8 mouse cellular contexts compared by ENCODE assay signal in genomic region chr7:19272173-19272764, GRCm38 (mm10). TPM values are rescaled to one million over a fixed set of nuclear protein-coding genes. Genes with fewer than 3 reads are reported as not detected.
DNase-seq lines count a peak whose midpoint lies in the region; ATAC-seq and TF ChIP-seq lines count a peak whose summit lies in the region.

No protein-coding gene starts in this region.

- H3K27me3 ChIP-seq in heart, embryonic 12.5 days (replicated peaks), result peaks cover 5% of the 10 kb centered on the region; the same call in 1 of the 2 replicates
- H3K27me3 ChIP-seq in kidney, embryonic 16.5 days (ENCODE audit: insufficient read depth, low read length), result no peaks in the 10 kb centered on the region; the same call in 1 of the 2 replicates
- no peaks in the 10 kb centered on the region for H3K27me3 ChIP-seq in small intestine, adult 2 months (ENCODE audit: control insufficient read depth, insufficient read depth, low read length)

- ATAC-seq in heart, embryonic 12.5 days (ENCODE audit: insufficient number of reproducible peaks, low FRiP score), result peak; percentile 73
- peak; percentile 67 for ATAC-seq in kidney, embryonic 16.5 days (ENCODE audit: low FRiP score, low TSS enrichment)

- WGBS in heart, embryonic 12.5 days, result under 1% methylated on average over 31 of the region's 36 CpGs
- WGBS in kidney, embryonic 16.5 days, result 2% methylated on average over 34 of the region's 36 CpGs
- WGBS in small intestine, adult 2 months, result 1% methylated on average over 36 of the region's 36 CpGs

- H3K27ac ChIP-seq in heart, embryonic 12.5 days (ENCODE audit: poor library complexity, severe bottlenecking), result peak overlapping the region; percentile 99
- H3K27ac ChIP-seq in kidney, embryonic 16.5 days (ENCODE audit: low read length), result peak overlapping the region; percentile 94
- peak overlapping the region; percentile 96 for H3K27ac ChIP-seq in small intestine, adult 2 months (ENCODE audit: insufficient read depth, low read depth, low read length)

- DNase-seq in CD4-positive helper T cell, adult 2 months (ENCODE audit: low read depth, low spot score), result peak; percentile 94
- DNase-seq in ZHBTc4 (ENCODE audit: low read depth, low spot score), result peak; percentile 94
- DNase-seq in embryo, embryonic 10 days (ENCODE audit: low spot score), result peak; percentile 87
- peak; percentile 82 to 86 for DNase-seq in lung, postnatal 4 days
- no peak for DNase-seq in layer of hippocampus, adult 9-11 months

- TF ChIP-seq POLR2A in small intestine, adult 2 months (IDR thresholded peaks at IDR 0.05; ENCODE audit: low read depth, low read length), result peak; percentile 55

- H3K4me1 ChIP-seq in heart, embryonic 12.5 days (replicated peaks), result peaks cover 27% of the 10 kb centered on the region
- H3K4me1 ChIP-seq in kidney, embryonic 16.5 days (ENCODE audit: insufficient read depth, low read length), result peaks cover 26% of the 10 kb centered on the region
- H3K4me1 ChIP-seq in small intestine, adult 2 months (ENCODE audit: control insufficient read depth, insufficient read depth, insufficient read length, low read length), result peaks cover 16% of the 10 kb centered on the region

- H3K4me2 ChIP-seq in heart, embryonic 12.5 days, result peak overlapping the region; percentile 99
- H3K4me2 ChIP-seq in kidney, embryonic 16.5 days (replicated peaks; ENCODE audit: low read depth, low read length), result peak overlapping the region; percentile 98

- peak overlapping the region; percentile 99 for H3K9ac ChIP-seq in heart, embryonic 12.5 days
- H3K9ac ChIP-seq in kidney, embryonic 16.5 days (replicated peaks; ENCODE audit: low read length), result peak overlapping the region; percentile 89

- peaks cover 5% of the 10 kb centered on the region; the same call in 1 of the 2 replicates for H3K9me3 ChIP-seq in heart, embryonic 12.5 days (replicated peaks)
- H3K9me3 ChIP-seq in kidney, embryonic 16.5 days (ENCODE audit: low read length), result no peaks in the 10 kb centered on the region; the same call in 1 of the 2 replicates

- TF ChIP-seq CTCF in small intestine, adult 2 months (IDR thresholded peaks at IDR 0.05; ENCODE audit: extremely low read depth, insufficient read length, insufficient replicate concordance, low read depth, low read length), result no peak

- peak overlapping the region; percentile 98 for H3K4me3 ChIP-seq in heart, embryonic 12.5 days
- H3K4me3 ChIP-seq in kidney, embryonic 16.5 days (ENCODE audit: low read length), result peak overlapping the region; percentile 86
- H3K4me3 ChIP-seq in small intestine, adult 2 months (ENCODE audit: low read depth, low read length), result peak overlapping the region; percentile 95

- H3K36me3 ChIP-seq in heart, embryonic 12.5 days, result peaks cover 11% of the 10 kb centered on the region
- H3K36me3 ChIP-seq in kidney, embryonic 16.5 days (ENCODE audit: insufficient read depth, low read length), result 0 out of 2 replicates have a peak, but pooled peaks cover 6% of the 10 kb centered on the region
- H3K36me3 ChIP-seq in small intestine, adult 2 months (ENCODE audit: control insufficient read depth, insufficient read depth, low read length), result peaks cover 10% of the 10 kb centered on the region

RNA-seq across cellular contexts. Expression of gene Vasp, which starts 0.7 kb away (rescaled TPM):
- polyA plus RNA-seq in heart, embryonic 12.5 days (2016; fragmentation: Nextera tagmentation; extraction: Ambion mirVana), result 93.7 and 99.0 TPM in 2 replicates
- 81.0 and 86.9 TPM in 2 replicates for polyA plus RNA-seq in kidney, embryonic 16.5 days (2015; fragmentation: Nextera tagmentation; extraction: Ambion mirVana)
- polyA plus RNA-seq in small intestine, adult 2 months (2012; rRNA removed), result 183 and 517 TPM in 2 replicates

RNA-seq across cellular contexts. Expression of gene Ppm1n, which starts 7.6 kb away (rescaled TPM):
- polyA plus RNA-seq in heart, embryonic 12.5 days (2016; fragmentation: Nextera tagmentation; extraction: Ambion mirVana), result not detected in 2 replicates
- polyA plus RNA-seq in kidney, embryonic 16.5 days (2015; fragmentation: Nextera tagmentation; extraction: Ambion mirVana), result 0.22 TPM in 1 of 2 replicates, not detected in the other
- polyA plus RNA-seq in small intestine, adult 2 months (2012; rRNA removed), result 1.8 and 11.8 TPM in 2 replicates

RNA-seq across cellular contexts. Expression of gene Rtn2, which starts 10.2 kb away (rescaled TPM):
- polyA plus RNA-seq in heart, embryonic 12.5 days (2016; fragmentation: Nextera tagmentation; extraction: Ambion mirVana), result 23.6 and 26.7 TPM in 2 replicates
- 8.0 and 9.4 TPM in 2 replicates for polyA plus RNA-seq in kidney, embryonic 16.5 days (2015; fragmentation: Nextera tagmentation; extraction: Ambion mirVana)
- polyA plus RNA-seq in small intestine, adult 2 months (2012; rRNA removed), result 6.7 and 11.7 TPM in 2 replicates

RNA-seq across cellular contexts. Expression of gene Fosb, which starts 37.6 kb away (rescaled TPM):
- polyA plus RNA-seq in heart, embryonic 12.5 days (2016; fragmentation: Nextera tagmentation; extraction: Ambion mirVana), result 0.37 and 0.55 TPM in 2 replicates
- 0.17 and 0.22 TPM in 2 replicates for polyA plus RNA-seq in kidney, embryonic 16.5 days (2015; fragmentation: Nextera tagmentation; extraction: Ambion mirVana)
- 1.7 and 16.7 TPM in 2 replicates for polyA plus RNA-seq in small intestine, adult 2 months (2012; rRNA removed)

RNA-seq across cellular contexts. Expression of gene Opa3, which starts 44.1 kb away (rescaled TPM):
- 37.0 and 38.4 TPM in 2 replicates for polyA plus RNA-seq in heart, embryonic 12.5 days (2016; fragmentation: Nextera tagmentation; extraction: Ambion mirVana)
- 42.9 and 44.6 TPM in 2 replicates for polyA plus RNA-seq in kidney, embryonic 16.5 days (2015; fragmentation: Nextera tagmentation; extraction: Ambion mirVana)
- 17.1 and 34.6 TPM in 2 replicates for polyA plus RNA-seq in small intestine, adult 2 months (2012; rRNA removed)
